Mouse (Mus musculus) kidney, postnatal 14 days (tissue): ENCODE data around the gene Mbnl1.

Experiments used
- DNase-seq: peaks from one replicate; pipeline ENCODE4 v3.0.0; 2022; ENCODE audit warnings: mixed read lengths

Gene Mbnl1

GRCm38 (mm10) chr3:60519337-60519736 lies 46.7 kb downstream of the Mbnl1 start:
- DNase-seq: no peak

- no peak for DNase-seq
Measured at GRCm38 (mm10) chr3:60524127-60524526, 51.5 kb downstream of the Mbnl1 start.

- no peak for DNase-seq
Measured at GRCm38 (mm10) chr3:60531286-60531685, 58.7 kb downstream of the Mbnl1 start.

- no peak for DNase-seq
Measured at GRCm38 (mm10) chr3:60531826-60532225, 59.2 kb downstream of the Mbnl1 start.

- DNase-seq: no peak
Measured at GRCm38 (mm10) chr3:60535224-60535623, 62.6 kb downstream of the Mbnl1 start.

- DNase-seq: no peak
Measured at GRCm38 (mm10) chr3:60537063-60537462, 64.4 kb downstream of the Mbnl1 start.

GRCm38 (mm10) chr3:60538214-60538971 lies 65.8 kb downstream of the Mbnl1 start:
- no peak for DNase-seq

GRCm38 (mm10) chr3:60541121-60541520 lies 68.5 kb downstream of the Mbnl1 start:
- no peak for DNase-seq

- DNase-seq: no peak
Measured at GRCm38 (mm10) chr3:60546196-60546595, 73.6 kb downstream of the Mbnl1 start.

- no peak for DNase-seq
Measured at GRCm38 (mm10) chr3:60546904-60547303, 74.3 kb downstream of the Mbnl1 start.

GRCm38 (mm10) chr3:60550492-60550891 lies 77.9 kb downstream of the Mbnl1 start:
- DNase-seq: no peak

GRCm38 (mm10) chr3:60551650-60552049 lies 79.0 kb downstream of the Mbnl1 start:
- no peak for DNase-seq

- no peak for DNase-seq
Measured at GRCm38 (mm10) chr3:60553011-60553410, 80.4 kb downstream of the Mbnl1 start.

- no peak for DNase-seq
Measured at GRCm38 (mm10) chr3:60556596-60556995, 84.0 kb downstream of the Mbnl1 start.

- DNase-seq: no peak
Measured at GRCm38 (mm10) chr3:60558252-60558862, 85.7 kb downstream of the Mbnl1 start.

GRCm38 (mm10) chr3:60559762-60560161 lies 87.1 kb downstream of the Mbnl1 start:
- no peak for DNase-seq

GRCm38 (mm10) chr3:60563529-60564243 lies 91.1 kb downstream of the Mbnl1 start:
- no peak for DNase-seq

GRCm38 (mm10) chr3:60564244-60564643 lies 91.6 kb downstream of the Mbnl1 start:
- DNase-seq: no peak

GRCm38 (mm10) chr3:60565204-60565603 lies 92.6 kb downstream of the Mbnl1 start:
- no peak for DNase-seq

GRCm38 (mm10) chr3:60565950-60566349 lies 93.3 kb downstream of the Mbnl1 start:
- DNase-seq: no peak

- no peak for DNase-seq
Measured at GRCm38 (mm10) chr3:60568171-60568684, 95.6 kb downstream of the Mbnl1 start.

GRCm38 (mm10) chr3:60568801-60569568 lies 96.4 kb downstream of the Mbnl1 start:
- peak; percentile 19 for DNase-seq

GRCm38 (mm10) chr3:60569781-60570180 lies 97.2 kb downstream of the Mbnl1 start:
- DNase-seq: no peak
